Mouse (Mus musculus): Measurements from ENCODE around the gene Dnah17. TPM values are rescaled to one million over a fixed set of nuclear protein-coding genes. Genes with fewer than 3 reads are reported as not detected.
A peak's percentile ranks its signal among the peaks of the same experiment; 100 is the strongest.

Gene Dnah17
- under 1 TPM; 0.55 to 0.67 TPM for polyA plus RNA-seq (2017; shearing (Covaris generic))

GRCm38 (mm10) chr11:118130534-118130933, at the start of gene Dnah17:
Gene Dnah17 (minus strand): TSS chr11:118130634.
- no peak for ATAC-seq

- peak; percentile 62 for ATAC-seq
Observed at GRCm38 (mm10) chr11:118180199-118180598, 49.8 kb upstream of the Dnah17 start.

DNA sequence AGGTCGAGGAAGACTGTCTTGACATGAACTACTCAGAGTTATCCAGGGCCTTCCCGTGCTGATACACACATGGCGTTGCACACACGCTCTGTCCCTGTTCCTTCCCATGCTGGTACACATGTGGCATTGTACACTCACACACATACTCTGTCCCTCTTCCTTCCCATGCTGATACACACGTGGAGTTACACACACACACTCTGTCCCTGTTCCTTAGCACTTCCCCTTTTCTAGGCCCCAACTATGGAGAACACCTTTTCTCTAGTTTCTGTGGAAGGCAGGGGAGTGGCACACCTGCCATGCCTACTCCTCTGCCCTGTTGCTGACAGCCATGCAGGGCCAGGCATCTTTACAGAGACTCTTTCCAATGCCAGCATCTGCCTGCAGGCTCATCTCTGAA, 47.8 kb upstream of the Dnah17 start:
- no peak for ATAC-seq

GRCm38 (mm10) chr11:118174752-118175151, 44.3 kb upstream of the Dnah17 start:
- no peak for ATAC-seq

DNA sequence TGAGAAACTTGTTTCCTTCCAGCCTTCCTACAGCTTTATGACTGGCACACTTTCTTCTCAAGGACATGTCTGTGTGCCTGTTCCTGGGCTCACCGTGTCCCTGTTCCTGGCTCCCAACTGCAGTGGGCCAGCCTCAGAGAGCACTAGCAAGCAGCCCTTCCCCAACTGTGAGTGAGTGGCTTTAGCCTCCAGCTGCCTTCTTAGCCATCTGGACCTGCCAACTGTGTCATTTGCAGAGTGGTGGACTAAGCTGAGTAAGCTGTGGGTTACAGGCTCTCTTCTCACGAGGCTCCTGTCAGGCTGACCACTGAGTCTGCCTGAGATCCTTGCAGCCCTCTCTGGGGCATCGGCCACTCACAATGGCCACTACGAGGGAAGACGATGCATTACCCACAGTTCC, 42.3 kb upstream of the Dnah17 start:
- no peak for ATAC-seq

DNA sequence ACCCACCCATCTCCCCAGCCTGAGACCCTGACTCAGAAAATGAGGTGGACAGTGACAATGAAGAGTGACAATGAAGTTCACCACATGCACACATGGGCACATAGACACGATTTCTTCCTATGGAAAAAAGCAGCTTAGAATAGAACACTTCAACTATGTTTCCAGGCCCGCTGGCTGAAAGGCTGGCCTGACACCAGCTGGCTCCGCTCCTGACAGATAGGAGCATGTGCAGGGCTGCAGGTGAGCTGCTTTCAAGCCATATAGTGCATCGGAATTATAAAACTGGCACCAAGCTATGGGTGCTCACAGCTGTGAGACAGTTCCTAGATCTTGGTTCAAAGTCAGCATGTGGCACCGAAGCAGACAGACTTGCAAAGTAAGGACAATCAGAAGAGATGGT, 39.9 kb upstream of the Dnah17 start:
- ATAC-seq: no peak

DNA sequence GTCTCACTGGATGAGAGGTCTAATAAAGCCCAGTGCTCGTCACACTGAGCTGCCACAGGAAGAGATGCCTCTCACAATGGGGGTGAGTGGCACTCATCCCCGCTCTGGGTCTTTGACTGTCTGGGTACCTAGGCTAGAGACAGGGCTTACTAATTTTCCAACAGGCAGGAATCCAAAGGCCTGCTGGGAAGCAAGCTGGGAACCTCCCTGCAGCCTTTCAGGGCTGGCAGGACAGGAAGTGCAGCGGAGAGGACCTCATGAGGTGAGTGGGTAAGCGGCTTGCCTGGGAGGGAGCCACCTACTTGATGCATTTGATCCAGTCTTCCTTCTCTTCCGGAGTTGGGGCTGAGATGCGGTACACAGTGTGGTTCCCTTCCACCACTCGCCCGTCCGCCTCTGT, 38.3 kb upstream of the Dnah17 start:
- ATAC-seq: no peak

DNA sequence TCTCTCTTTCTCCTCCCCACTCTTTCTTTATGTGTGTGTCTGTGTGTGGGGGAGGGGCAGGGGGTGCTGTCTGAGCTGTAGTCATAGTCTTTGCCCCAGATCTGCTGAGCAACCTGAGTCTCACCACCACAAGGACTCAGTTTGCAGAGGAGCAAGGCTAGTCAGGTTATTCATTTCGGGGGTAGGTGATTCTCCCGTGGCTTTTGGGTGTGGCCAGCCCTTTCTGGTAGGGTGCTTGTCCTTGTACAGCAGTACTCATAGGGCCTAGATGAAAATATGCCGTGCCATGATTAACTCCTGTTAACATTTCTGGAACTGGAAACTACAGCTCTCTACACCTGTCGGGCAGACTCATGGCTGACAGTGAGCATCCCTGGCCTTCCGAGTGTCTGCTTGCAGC, 36.2 kb upstream of the Dnah17 start:
- no peak for ATAC-seq

DNA sequence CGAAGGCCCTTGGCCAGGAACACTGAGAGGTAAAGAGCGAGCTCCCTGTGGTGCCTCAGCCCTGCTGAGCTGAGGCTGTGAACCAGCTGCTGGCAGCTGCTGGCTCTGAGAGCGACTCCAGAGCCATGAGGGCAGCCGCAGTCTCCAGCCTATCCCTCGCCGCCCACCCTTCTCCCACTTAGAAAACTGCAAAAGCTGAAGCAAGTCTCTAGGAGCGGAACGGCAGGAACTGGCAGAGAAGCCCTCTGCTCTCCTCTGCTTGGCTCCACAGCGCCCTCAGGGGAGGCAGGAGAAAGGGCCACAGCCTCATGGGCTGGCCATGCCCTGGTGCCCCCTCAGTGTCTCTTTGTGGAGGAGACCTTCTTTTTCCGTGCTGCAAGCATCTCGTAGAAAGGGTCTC, 35.2 kb upstream of the Dnah17 start:
- ATAC-seq: no peak

- no peak for ATAC-seq
Observed at GRCm38 (mm10) chr11:118164566-118164965, 34.1 kb upstream of the Dnah17 start.

DNA sequence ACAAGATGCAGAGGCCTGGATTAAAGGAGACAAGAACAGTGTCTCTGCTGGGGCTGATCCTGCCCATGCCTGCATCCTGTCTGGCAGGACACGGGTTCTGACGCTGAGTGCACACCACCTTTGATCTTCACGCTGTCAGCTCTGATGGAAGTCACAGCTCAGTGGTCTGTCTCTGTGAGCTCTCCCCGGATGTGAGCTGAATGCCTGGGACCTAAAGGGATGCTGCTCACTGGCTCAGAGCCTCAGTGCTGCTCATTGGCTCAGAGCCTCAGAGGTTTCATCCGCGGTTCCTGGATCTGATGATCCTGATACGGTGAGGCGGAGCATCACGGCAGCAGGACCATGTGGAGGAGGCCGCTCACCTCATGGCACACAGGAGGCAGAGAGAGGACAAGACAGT, 31.8 kb upstream of the Dnah17 start:
- ATAC-seq: no peak

DNA sequence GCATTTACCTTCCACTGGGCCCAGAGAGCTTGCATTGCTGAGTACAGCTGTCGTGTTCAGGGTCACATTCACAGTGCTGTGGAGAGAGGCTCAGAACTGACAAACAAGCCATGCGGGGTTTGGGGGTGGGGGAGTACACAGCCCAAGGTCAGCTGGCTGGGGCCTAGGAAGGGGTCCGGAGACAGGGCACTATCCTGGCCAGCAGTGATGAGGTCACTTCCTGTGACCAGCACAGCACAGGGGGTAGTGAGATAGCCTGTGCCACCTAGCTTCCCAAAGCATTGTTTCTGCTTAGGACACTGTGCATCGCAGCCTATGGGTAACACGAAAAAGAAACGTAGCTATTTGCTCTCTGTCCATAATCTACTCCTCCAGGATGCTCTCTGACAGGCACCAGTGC, 30.8 kb upstream of the Dnah17 start:
- no peak for ATAC-seq

GRCm38 (mm10) chr11:118160763-118161162, 30.3 kb upstream of the Dnah17 start:
- no peak for ATAC-seq

DNA sequence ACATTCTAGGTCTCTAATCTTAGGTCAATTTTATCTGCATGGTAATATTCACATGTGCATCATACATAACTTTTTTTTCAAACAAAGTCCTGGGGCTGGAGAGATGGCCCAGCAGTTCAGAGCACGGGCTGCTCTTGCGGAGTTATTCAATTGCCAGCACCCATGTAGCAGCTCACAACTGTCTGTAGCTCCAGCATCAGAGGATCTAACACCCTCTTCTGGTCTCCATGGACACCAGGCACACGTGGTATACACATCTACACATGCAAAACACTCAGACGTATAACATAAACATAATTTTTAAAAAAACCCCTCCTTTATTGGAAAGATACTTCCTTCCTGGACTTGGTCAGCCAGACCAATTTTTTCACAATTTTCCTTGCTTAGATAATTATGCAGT, 28.3 kb upstream of the Dnah17 start:
- ATAC-seq: no peak

DNA sequence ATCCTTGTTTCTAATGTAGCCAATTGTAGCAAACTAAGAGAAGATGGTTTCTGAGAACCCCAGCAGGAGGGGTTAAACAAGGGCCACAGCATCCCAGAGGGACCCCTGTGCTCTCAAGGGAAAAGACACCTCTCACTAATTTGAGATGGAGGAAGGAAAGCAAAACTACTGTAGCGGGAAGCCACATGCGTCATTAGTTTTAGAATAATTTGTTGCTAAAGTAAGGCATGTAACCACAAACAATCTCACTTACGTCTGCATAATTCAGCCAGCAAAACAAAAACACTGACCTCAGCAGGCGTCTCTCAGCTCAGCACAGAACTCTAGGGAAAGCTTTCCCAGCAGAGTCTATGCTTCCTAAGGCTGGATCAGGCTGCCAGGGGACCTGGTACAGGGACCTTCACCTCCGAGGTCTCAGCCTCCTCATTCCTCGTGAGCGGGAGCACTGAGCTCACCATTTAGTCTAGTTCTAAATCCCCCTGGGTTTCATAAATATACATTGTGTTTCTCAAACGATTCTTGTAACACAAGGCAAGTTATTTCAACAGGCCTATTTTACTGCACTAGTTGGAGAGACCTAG, 26.1 kb upstream of the Dnah17 start:
- ATAC-seq: no peak

- peak; percentile 28 for ATAC-seq
Observed at GRCm38 (mm10) chr11:118152964-118153363, 22.5 kb upstream of the Dnah17 start.

DNA sequence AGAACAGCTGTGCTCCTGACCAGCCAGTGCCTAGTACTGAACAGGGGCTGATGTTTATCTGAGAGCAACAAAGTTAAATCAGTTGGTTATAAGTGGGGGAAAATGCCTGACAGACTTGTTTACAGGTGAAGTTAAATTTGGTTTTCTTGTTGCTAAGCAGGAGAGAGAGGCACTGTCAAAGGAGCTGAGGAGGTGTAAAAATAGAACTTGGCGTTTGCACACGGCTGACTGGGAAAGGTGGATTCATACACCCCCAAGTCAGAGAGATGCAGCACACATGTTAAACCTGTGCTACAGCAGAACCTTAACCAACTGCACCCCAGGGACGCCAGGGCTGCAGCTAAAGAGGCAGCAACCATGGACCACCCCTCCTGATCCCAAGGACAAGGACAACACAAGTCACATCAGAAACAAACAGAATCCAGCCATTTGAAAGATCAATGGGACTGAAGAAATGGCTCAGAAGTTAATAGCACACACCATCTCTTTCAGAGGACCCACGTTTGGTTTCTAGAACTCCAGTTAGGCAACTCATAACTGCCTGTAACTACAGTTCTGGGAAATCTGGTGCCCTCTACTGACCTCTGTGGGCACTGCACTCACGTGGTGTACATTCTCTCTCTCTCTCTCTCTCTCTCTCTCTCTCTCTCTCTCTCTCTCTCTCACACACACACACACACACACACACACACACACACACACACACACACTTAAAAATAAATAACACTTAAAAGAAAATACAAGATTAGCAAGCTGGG, 21.2 kb upstream of the Dnah17 start:
- ATAC-seq: no peak

DNA sequence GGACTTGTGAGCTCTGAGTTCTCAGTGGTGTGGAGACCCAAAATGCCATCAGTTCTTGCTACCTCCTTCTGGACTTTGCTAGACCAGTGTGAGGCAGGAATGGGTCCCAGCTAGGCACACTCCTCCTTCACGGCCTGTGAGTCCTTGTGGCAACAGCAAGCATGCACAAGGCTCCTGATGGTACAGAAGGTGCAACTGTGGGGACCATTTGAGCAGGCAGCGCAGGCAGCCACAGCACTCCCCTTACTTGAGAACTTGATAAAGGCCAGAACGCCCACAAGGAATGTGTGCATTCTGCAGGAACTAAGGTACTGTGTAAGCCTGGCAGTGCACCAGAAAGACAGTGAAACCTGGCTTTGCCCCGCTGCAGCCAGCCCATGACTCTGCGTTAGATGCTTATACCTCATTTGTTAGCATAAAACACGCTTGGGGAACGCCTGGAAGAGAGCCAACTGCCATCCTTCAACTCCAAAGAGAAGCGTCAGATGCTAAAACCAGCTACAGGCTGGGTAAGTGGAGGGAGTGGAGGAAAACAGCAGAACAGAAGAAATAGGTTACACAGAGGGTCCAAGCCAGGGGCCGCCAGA, 19.8 kb upstream of the Dnah17 start:
- no peak for ATAC-seq

GRCm38 (mm10) chr11:118147877-118148637, 17.6 kb upstream of the Dnah17 start:
- no peak for ATAC-seq

DNA sequence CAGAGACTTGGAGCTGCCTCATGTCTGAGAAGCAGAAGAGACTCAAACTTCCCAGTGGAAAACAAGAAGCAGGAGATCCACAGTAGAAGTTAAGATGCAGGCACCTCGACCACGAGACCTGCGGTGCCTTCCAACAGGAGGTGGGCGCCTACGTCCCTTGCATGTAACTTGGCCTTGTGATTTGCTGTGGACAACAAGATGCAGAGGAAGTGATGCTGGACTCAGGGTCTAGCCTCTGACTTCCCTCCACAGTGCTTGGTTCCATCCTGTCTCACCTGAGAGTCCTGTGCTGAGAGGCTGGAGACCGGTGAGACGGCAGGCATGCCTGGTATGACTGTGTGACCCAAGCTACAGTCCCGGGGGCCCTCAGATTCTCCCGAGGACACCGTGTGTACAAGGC, 16.0 kb upstream of the Dnah17 start:
- peak; percentile 20 for ATAC-seq

GRCm38 (mm10) chr11:118145771-118146351, 15.4 kb upstream of the Dnah17 start:
- peak; percentile 82 for ATAC-seq

DNA sequence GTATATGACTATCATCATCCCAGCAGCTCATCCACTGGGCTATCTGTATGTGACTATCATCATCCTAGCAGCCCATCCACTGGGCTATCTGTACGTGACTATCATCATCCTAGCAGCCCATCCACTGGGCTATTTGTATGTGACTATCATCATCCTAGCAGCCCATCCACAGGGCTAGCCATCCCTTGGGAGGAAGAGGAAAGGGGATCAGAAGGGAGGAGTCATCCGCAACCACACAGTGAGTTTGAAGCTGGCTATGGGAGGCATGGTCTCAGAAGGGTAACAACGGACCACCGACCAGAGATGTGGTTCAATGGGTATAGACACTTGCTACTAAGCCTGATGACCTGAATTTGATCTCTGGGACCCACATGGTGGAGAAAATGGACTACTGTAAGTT, 14.7 kb upstream of the Dnah17 start:
- no peak for ATAC-seq

DNA sequence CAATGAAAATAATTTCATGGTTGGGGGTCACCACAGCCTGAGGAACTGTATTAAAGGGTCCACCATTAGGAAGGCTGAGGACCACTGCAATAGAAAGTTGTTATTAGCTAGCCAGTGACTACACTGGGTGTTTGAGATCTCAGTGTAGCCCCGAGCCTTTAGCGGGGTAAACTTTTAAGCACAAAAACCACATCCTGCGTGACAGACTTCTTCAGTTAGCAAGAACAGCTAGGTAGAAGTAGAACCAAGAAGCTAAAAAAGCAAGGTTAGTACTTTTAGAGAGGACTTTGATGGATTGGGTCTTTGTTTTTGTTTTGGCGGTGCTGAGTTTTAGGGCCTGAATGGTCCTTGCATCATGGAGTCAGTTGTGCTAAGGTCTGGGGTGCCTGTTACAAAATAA, 13.3 kb upstream of the Dnah17 start:
- ATAC-seq: peak; percentile 50

All from CD4-positive, CD25-positive, alpha-beta regulatory T cell, adult 4 months (primary cell).